ENCODE assay signal across 17 mouse cellular contexts in the genomic region with DNA sequence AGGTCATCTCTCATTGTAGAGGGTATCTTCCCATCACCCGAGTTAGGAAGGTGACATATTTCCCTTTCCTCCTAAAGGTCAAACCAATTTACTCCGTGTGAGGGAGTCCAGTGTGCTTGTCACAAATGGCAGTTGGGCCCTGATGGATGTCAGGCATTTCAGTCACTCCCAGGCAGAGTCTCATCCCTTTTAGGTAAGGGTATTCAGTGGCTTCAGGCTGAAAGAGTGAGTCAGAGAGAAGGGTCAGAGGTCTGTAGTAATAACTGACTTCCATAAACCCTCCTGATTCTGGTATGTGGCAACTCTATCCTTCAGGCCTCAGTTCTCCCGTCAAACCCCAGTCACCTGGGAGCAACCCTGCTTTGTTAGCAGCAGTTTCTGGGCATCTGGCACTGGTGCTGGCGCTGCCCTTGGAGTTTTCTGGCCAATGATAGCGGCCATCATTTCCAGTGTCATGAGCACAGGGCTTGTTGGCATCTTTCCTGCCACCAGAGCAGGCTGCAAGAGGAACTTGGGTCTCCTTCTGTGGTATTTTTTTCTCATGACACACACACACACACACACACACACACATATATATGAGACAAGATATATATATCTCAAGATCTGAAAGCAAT.
DNase-seq lines count a peak whose midpoint lies in the region; ATAC-seq lines count a peak whose summit lies in the region.
"Had no signal": no experiment of that assay in that cellular context is flagged by ENCODE, and none has a peak within 500 bp of the region (broad histone marks: within the 10 kb centered on the region; RNA-seq: fewer than 3 reads in every experiment).

No protein-coding gene starts in this region.

- DNase-seq in heart, embryonic 10.5 days (ENCODE audit: low spot score), result peak; percentile 45
- no peak for DNase-seq in heart, adult 9 months (ENCODE audit: low spot score in 2 of 2)
- peak; percentile 83 for DNase-seq in left cerebral cortex, postnatal 4 days
- no peak for DNase-seq in left cerebral cortex, adult 18-20 months (ENCODE audit: low spot score in 2 of 2)
- peak; percentile 59 to 61 for DNase-seq in cerebellum, adult 18-20 months
- no peak for DNase-seq in retina, embryonic 14.5 days (ENCODE audit: low spot score)
- DNase-seq in testis, postnatal 10 days (ENCODE audit: low spot score), result no peak
- DNase-seq: kidney, postnatal 4 days; lung, postnatal 4 days; right cerebral cortex, postnatal 14 days; thymus, postnatal 25 days had no signal

- intact Hi-C loops in left cerebral cortex, postnatal 4 days (cut with DNase I), result no loop called here

- ATAC-seq in common myeloid progenitor, adult 5-6 weeks (replicated peaks; ENCODE audit: low read depth, poor library complexity, severe bottlenecking), result 0 out of 2 replicates have a peak, but pooled peaks have one; percentile 22
- ATAC-seq: midbrain, embryonic 13.5 days had no signal

- 69% methylated on average over 5 of the region's 5 CpGs for WGBS in heart, embryonic 10.5 days

- no peak overlapping the region for H3K27ac ChIP-seq in heart, embryonic 10.5 days
- H3K27ac ChIP-seq: forebrain, embryonic 12.5 days; limb, embryonic 12.5 days; midbrain, embryonic 13.5 days; stomach, postnatal 0 days had no signal

- H3K9me3 ChIP-seq in heart, embryonic 10.5 days, result no peaks in the 10 kb centered on the region
- H3K9me3 ChIP-seq: forebrain, embryonic 12.5 days; G1E; limb, embryonic 12.5 days; midbrain, embryonic 13.5 days had no signal

- H3K36me3 ChIP-seq in heart, embryonic 10.5 days, result no peaks in the 10 kb centered on the region
- H3K36me3 ChIP-seq: forebrain, embryonic 12.5 days; G1E; limb, embryonic 12.5 days; midbrain, embryonic 13.5 days had no signal

- H3K27me3 ChIP-seq in heart, embryonic 10.5 days (ENCODE audit: insufficient read depth, poor library complexity, severe bottlenecking), result peaks cover 53% of the 10 kb centered on the region; the same call in 1 of the 2 replicates
- H3K27me3 ChIP-seq: forebrain, embryonic 12.5 days; limb, embryonic 12.5 days; midbrain, embryonic 13.5 days had no signal

- H3K4me1 ChIP-seq in heart, embryonic 10.5 days, result peaks cover 19% of the 10 kb centered on the region
- H3K4me1 ChIP-seq: forebrain, embryonic 12.5 days; limb, embryonic 12.5 days; midbrain, embryonic 13.5 days had no signal

- H3K4me3 ChIP-seq in heart, embryonic 10.5 days, result no peak overlapping the region
- H3K4me3 ChIP-seq: forebrain, embryonic 12.5 days; limb, embryonic 12.5 days; midbrain, embryonic 13.5 days had no signal

Comparison
In these comparisons a context has a peak if more than half of its experiments do, and no peak if none do; other contexts are left out.
1. DNase-seq: peak in heart, embryonic 10.5 days (single experiment), left cerebral cortex, postnatal 4 days (single experiment) and cerebellum, adult 18-20 months (2 of 2); none in heart, adult 9 months (0 of 2), left cerebral cortex, adult 18-20 months (0 of 2), retina, embryonic 14.5 days (single experiment) and testis, postnatal 10 days (single experiment).